Mouse (Mus musculus) cerebellum, postnatal 14 days (tissue): ENCODE data around the gene Ggn.

Source experiments
- DNase-seq, 2 experiments: peaks; one replicate each; pipeline ENCODE4 v3.0.0; 2021; ENCODE audit warnings: mixed read lengths in 2 of 2

The Ggn gene

GRCm38 (mm10) chr7:29212775-29213560 lies 43.0 kb downstream of the Ggn start:
- DNase-seq = peak in 1 of 2 experiments; percentile 12

- peak; percentile 73 to 76 for DNase-seq
Observed at GRCm38 (mm10) chr7:29213675-29214082, 43.7 kb downstream of the Ggn start, which contains the start of gene Catsperg1. Gene Catsperg1, minus strand, starts transcription at chr7:29214035.

GRCm38 (mm10) chr7:29214236-29214635 lies 44.2 kb downstream of the Ggn start:
- DNase-seq = no peak

- DNase-seq = peak in 1 of 2 experiments; percentile 25
Observed at GRCm38 (mm10) chr7:29214846-29215245, 44.8 kb downstream of the Ggn start.
